Mouse (Mus musculus) CD8-positive naive resting alpha-beta T cell, adult 2 months (primary cell): ENCODE results near the gene Vps39.

Source experiments
- DNase-seq, 2 experiments: peaks; one replicate each; pipeline ENCODE4 v3.0.0; 2022; ENCODE audit warnings: low read depth in 2 of 2, low spot score in 2 of 2

Gene Vps39

DNA sequence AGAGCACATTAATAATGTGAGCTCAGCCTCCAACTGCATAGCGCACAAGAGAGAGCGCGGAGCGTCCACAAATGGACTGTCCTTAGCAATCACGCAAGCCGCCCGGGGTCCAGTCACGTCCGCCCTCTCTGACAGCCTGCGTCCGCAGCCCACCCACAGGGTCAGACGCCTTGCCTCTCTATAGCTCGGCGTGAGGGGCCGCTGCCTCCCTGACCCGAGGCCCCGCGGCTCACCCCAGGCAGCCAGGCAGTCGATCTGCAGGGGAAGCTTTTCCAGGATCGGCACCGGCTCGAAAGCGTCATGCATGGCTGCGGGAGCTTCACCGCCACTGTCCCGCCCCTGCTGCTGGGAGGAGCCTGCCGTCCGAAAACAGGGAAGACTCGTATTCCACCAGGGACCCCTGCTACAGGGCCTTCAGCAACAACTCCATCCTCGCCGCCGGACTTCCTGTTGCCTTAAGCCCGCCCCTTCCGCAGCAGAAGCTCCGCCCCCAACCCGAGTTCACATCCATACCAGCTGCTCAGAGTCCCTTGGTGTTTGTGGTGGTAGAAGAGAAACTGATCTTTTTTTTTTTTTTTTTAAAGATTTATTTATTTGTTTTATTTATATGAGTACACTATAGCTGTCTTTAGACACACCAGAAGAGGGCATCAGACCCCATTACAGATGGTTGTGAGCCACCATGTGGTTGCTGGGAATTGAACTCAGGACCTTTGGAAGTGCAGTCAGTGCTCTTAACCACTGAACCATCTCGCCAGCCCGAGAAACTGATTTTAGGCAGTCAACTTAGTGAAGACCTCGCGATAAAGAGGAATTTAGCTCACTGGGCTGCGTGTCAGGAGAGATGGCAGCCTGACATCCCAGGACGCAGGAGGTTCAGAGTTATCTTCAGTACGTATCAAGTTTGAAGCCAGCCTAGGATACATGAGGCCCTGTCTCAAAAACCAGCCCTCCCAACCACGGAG, at the start of gene Vps39:
TSS of gene Vps39 (minus strand) at position 456 of the 965 bp plus-strand sequence.
- peak; percentile 64 to 86 for DNase-seq

GRCm38 (mm10) chr2:120397951-120398350, 45.0 kb upstream of the Vps39 start:
- DNase-seq = no peak

- no peak for DNase-seq
Observed at GRCm38 (mm10) chr2:120392406-120392805, 39.5 kb upstream of the Vps39 start.

DNA sequence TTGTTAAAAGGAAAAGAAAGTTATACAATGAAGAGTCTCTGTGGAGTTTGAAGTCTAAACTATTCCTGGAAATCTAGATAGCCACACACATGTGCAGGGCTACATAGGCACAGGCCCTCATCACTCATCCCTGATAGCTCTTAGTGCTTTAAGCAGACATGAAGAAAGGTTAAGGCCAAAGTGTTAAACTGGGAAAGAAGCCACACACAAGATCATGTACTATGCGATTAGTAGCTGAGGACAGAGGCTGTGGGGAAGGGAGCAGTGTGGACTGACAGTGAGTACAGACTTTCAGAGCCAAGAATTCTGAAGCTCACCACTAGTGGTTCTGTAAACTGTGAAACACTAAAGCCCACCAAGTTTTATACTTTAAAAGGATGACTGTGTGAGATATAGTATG, 38.0 kb upstream of the Vps39 start:
- no peak for DNase-seq

GRCm38 (mm10) chr2:120389376-120389775, 36.4 kb upstream of the Vps39 start:
- DNase-seq = no peak

- DNase-seq = no peak
Observed at GRCm38 (mm10) chr2:120387291-120387690, 34.4 kb upstream of the Vps39 start.

DNA sequence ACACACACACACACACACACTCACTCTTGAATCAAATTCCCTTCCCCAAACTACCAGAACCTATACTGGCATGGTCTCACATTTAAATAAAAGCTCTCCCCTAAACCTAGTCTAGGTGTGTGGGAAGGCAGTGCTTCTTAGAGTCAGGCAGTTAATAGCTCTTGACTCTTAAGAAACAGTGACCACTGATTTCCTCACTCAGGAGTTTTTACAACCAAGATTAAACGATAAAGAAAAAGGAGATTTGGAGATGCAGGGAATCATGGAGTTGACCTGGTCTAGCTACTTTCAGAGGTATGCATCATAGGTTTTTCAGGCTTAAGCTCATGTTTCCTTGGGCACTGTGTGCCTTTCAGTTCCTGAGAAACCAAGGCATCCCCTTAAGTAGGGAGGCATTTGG, 33.3 kb upstream of the Vps39 start:
- no peak for DNase-seq

GRCm38 (mm10) chr2:120373858-120374257, 20.9 kb upstream of the Vps39 start:
- no peak for DNase-seq

GRCm38 (mm10) chr2:120367416-120368207, 14.7 kb upstream of the Vps39 start:
- DNase-seq = no peak

- no peak for DNase-seq
Observed at GRCm38 (mm10) chr2:120366501-120366900, 13.6 kb upstream of the Vps39 start.

GRCm38 (mm10) chr2:120360425-120360824, 7.5 kb upstream of the Vps39 start:
- no peak for DNase-seq

DNA sequence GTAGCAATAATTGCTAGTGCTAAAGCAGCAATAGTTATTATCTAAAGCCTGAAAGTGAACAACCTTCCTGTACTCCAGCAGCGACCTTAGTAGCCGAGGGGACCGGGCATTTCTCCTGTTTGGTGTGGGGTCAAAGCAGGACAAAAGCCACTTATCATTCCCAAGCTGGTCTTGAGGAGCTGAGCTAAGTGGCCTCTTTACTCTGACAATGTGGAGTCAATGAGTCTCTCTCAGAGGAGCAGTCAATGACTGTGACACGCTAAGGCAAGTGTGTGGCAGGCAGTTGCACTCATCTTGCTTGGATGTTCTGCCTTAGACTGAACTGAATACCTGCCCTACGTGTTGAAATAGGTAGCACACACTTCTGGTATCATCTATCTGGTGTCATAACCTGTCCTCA, 1.6 kb downstream of the Vps39 start:
- no peak for DNase-seq

GRCm38 (mm10) chr2:120348120-120348519, 4.8 kb downstream of the Vps39 start:
- peak in 1 of 2 experiments; percentile 2 for DNase-seq

GRCm38 (mm10) chr2:120341741-120342140, 11.2 kb downstream of the Vps39 start:
- no peak for DNase-seq

GRCm38 (mm10) chr2:120337886-120338285, 15.1 kb downstream of the Vps39 start:
- DNase-seq = no peak

DNA sequence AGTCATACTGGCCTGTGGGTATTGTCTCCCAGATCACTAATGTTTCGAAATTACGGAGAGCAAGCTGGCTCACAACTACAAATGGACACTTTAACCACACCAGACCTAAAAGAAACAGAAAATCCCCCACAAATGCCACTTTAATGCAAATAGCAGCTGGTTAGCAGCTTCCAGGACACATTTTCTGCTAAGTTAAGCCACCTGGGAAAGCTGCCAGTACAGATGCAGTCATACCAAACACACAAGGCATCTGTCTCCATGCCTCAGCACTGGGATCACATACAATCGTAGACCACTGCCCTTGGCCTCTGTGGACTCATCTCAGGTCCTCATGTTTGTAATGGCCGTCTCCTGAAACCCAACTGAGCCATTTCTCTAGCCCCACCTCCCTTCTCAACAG, 21.4 kb downstream of the Vps39 start:
- no peak for DNase-seq

GRCm38 (mm10) chr2:120315077-120315476, 37.9 kb downstream of the Vps39 start:
- DNase-seq = no peak

- DNase-seq = no peak
Observed at GRCm38 (mm10) chr2:120314487-120314886, 38.5 kb downstream of the Vps39 start.

- no peak for DNase-seq
Observed at GRCm38 (mm10) chr2:120313976-120314375, 39.0 kb downstream of the Vps39 start, which contains the start of gene Pla2g4f. Gene Pla2g4f, minus strand, starts transcription at chr2:120314165.

GRCm38 (mm10) chr2:120312276-120312825, 40.6 kb downstream of the Vps39 start:
- no peak for DNase-seq

DNA sequence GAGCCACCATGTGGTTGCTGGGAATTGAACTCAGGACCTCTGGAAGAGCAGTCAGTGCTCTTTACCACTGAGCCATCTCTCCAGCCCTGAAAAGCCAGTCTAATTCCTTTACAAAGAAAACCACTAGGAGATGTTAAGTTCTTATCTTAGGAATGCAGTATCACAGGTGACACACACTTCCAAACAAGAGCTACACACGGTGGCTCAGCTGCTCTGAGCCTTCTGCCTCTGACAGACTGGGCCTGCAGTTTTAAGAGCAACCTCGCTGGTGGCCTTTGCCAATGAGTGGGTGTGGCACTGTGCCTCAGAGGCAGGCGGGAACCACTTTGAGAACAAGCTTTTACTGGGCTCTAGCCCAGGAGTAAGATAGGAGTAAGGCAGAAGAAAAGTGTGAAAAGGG, 48.8 kb downstream of the Vps39 start:
- no peak for DNase-seq

DNA sequence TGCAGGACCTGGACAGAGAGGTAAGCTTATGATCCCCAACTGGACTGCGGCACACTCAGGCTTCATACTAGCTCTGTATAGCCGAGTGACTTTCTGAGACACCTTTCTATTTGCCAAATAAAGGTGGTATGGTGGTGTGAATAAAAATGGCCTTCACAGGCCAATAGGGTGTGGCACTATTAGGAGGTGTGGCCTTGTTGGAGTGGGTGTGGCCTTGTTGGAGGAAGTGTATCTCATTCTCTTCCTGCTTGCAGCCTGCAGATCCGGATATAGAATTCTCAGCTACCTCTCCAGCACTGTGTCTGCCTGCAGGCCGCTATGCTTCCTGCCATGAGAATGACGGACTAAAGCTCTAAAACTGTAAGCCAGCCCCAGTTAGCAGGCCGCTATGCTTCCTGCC, 51.9 kb downstream of the Vps39 start:
- DNase-seq = no peak
